Mouse (Mus musculus) hindbrain, embryonic 14.5 days (tissue): ENCODE results near the gene Dhrs3. TPM values are rescaled to one million over a fixed set of nuclear protein-coding genes. Genes with fewer than 3 reads are reported as not detected.
A peak's percentile ranks its signal among the peaks of the same experiment; 100 is the strongest.

Experiments
- ATAC-seq: fragments of 200-750 bp; cut with Nextera tagmentation; 2 replicates; pipeline ENCODE4 v1.8.0; 2017; ENCODE audit warnings: moderate number of reproducible peaks, mild to moderate bottlenecking, moderate TSS enrichment, moderate library complexity; ENCODE audit not compliant: low FRiP score
- DNase-seq: peaks from one replicate; pipeline ENCODE4 v3.0.0-alpha.2; 2015; ENCODE audit warnings: low spot score
- H3K27ac ChIP-seq: fragments of 300-500 bp; sonication (generic); 2 replicates; pipeline ENCODE4 v1.5.1; 2014; ENCODE audit warnings: mild to moderate bottlenecking, moderate library complexity
- H3K27me3 ChIP-seq: fragments of 300-500 bp; sonication (generic); 2 replicates; pipeline ENCODE4 v1.6.1; 2014; ENCODE audit warnings: mild to moderate bottlenecking, low read length, mixed read lengths; ENCODE audit not compliant: control insufficient read depth, insufficient read depth
- H3K36me3 ChIP-seq: fragments of 300-500 bp; sonication (generic); replicated peaks from 2 replicates; pipeline ENCODE4 v1.6.1; 2014; ENCODE audit not compliant: control insufficient read depth, insufficient read depth
- H3K4me1 ChIP-seq: fragments of 300-500 bp; sonication (generic); replicated peaks from 2 replicates; pipeline ENCODE4 v1.6.1; 2014; ENCODE audit warnings: antibody characterized with exemption, low read length, mixed read lengths; ENCODE audit not compliant: control insufficient read depth, insufficient read depth
- H3K4me2 ChIP-seq: fragments of 300-500 bp; sonication (generic); replicated peaks from 2 replicates; pipeline ENCODE4 v1.6.1; 2014; ENCODE audit warnings: mild to moderate bottlenecking, moderate library complexity
- H3K4me3 ChIP-seq: fragments of 300-500 bp; sonication (generic); replicated peaks from 2 replicates; pipeline ENCODE4 v1.5.1; 2014; ENCODE audit warnings: mild to moderate bottlenecking, low read length
- H3K9ac ChIP-seq: fragments of 300-500 bp; sonication (generic); 2 replicates; pipeline ENCODE4 v1.6.1; 2014
- H3K9me3 ChIP-seq: fragments of 300-500 bp; sonication (generic); 2 replicates; pipeline ENCODE4 v1.6.1; 2016; ENCODE audit warnings: low read length; ENCODE audit not compliant: control insufficient read depth
- WGBS: fragments of 180-500 bp; shearing (Covaris S2); extraction: QIAGEN DNeasy Blood & Tissue Kit; methylation state at CpG from one replicate; pipeline ENCODE4 v1.1.7; 2014; 5-methylcytosine and 5-hydroxymethylcytosine counted together
- polyA plus RNA-seq: library from polyadenylated mRNA; unstranded; fragments of >200 nt; fragmentation: Nextera tagmentation; extraction: Ambion mirVana; gene quantifications from 2 replicates; pipeline ENCODE4 v1.2.1, GENCODE M21; 2014

Gene Dhrs3
- polyA plus RNA-seq, 1 experiment from 2014 or later = 41.5 TPM

GRCm38 (mm10) chr4:144906001-144906889, 13.6 kb downstream of the Dhrs3 start:
- no peaks in the 10 kb centered on the region for H3K4me1 ChIP-seq

GRCm38 (mm10) chr4:144906978-144907703, 14.5 kb downstream of the Dhrs3 start:
- Histone ChIP-seq H3K4me1 (no peaks in the 10 kb centered on the region), H3K9ac (no peak overlapping the region), H3K27ac (no peak overlapping the region), H3K36me3 (no peaks in the 10 kb centered on the region), H3K4me2 (no peak overlapping the region), H3K4me3 (no peak overlapping the region), H3K9me3 (no peaks in the 10 kb centered on the region), H3K27me3 (no peaks in the 10 kb centered on the region)
- DNase-seq = no peak
- no peak for ATAC-seq
- 85% methylated on average over 4 of the region's 4 CpGs for WGBS

More at GRCm38 (mm10) chr4:144906001-144906889, 13.6 kb downstream of the Dhrs3 start:
- no peak for DNase-seq
- Histone ChIP-seq H3K4me2 (no peak overlapping the region), H3K9ac (no peak overlapping the region), H3K27ac (no peak overlapping the region), H3K4me3 (no peak overlapping the region), H3K36me3 (no peaks in the 10 kb centered on the region), H3K9me3 (no peaks in the 10 kb centered on the region), H3K27me3 (no peaks in the 10 kb centered on the region)
- WGBS = 84% methylated on average over 8 of the region's 8 CpGs
- peak; percentile 40; the same call in 1 of the 2 replicates for ATAC-seq

GRCm38 (mm10) chr4:144908825-144909224, 16.2 kb downstream of the Dhrs3 start:
- Histone ChIP-seq H3K4me1 (no peaks in the 10 kb centered on the region), H3K27me3 (no peaks in the 10 kb centered on the region), H3K4me3 (no peak overlapping the region), H3K36me3 (no peaks in the 10 kb centered on the region), H3K9ac (no peak overlapping the region), H3K9me3 (no peaks in the 10 kb centered on the region), H3K4me2 (no peak overlapping the region), H3K27ac (no peak overlapping the region)
- DNase-seq = no peak
- no peak for ATAC-seq

- ATAC-seq (no peak), DNase-seq (no peak)
- H3K27ac ChIP-seq = no peak overlapping the region
- no peak overlapping the region for H3K4me3 ChIP-seq
- no peak overlapping the region for H3K4me2 ChIP-seq
- H3K9me3 ChIP-seq = no peaks in the 10 kb centered on the region
- H3K27me3 ChIP-seq = no peaks in the 10 kb centered on the region
- no peak overlapping the region for H3K9ac ChIP-seq
- 91% methylated on average over 3 of the region's 3 CpGs for WGBS
- no peaks in the 10 kb centered on the region for H3K36me3 ChIP-seq
- H3K4me1 ChIP-seq = no peaks in the 10 kb centered on the region
Measured at GRCm38 (mm10) chr4:144910281-144910680, 17.7 kb downstream of the Dhrs3 start.

GRCm38 (mm10) chr4:144913298-144914152, 20.9 kb downstream of the Dhrs3 start:
- no peaks in the 10 kb centered on the region for H3K27me3 ChIP-seq
- WGBS = 88% methylated on average over 6 of the region's 6 CpGs

GRCm38 (mm10) chr4:144916520-144916919, 23.9 kb downstream of the Dhrs3 start:
- H3K4me2 ChIP-seq = no peak overlapping the region
- no peak overlapping the region for H3K27ac ChIP-seq
- no peaks in the 10 kb centered on the region for H3K9me3 ChIP-seq
- no peak overlapping the region for H3K4me3 ChIP-seq
- ATAC-seq = no peak
- DNase-seq = no peak
- H3K36me3 ChIP-seq = no peaks in the 10 kb centered on the region
- no peaks in the 10 kb centered on the region for H3K27me3 ChIP-seq
- H3K9ac ChIP-seq = no peak overlapping the region
- 90% methylated on average over 6 of the region's 6 CpGs for WGBS
- no peaks in the 10 kb centered on the region for H3K4me1 ChIP-seq

More at GRCm38 (mm10) chr4:144913298-144914152, 20.9 kb downstream of the Dhrs3 start:
- Histone ChIP-seq H3K4me1 (no peaks in the 10 kb centered on the region), H3K9me3 (no peaks in the 10 kb centered on the region), H3K4me2 (no peak overlapping the region), H3K27ac (no peak overlapping the region), H3K4me3 (no peak overlapping the region), H3K36me3 (no peaks in the 10 kb centered on the region), H3K9ac (no peak overlapping the region)
- ATAC-seq (no peak), DNase-seq (no peak)

GRCm38 (mm10) chr4:144917101-144917500, 24.5 kb downstream of the Dhrs3 start:
- Histone ChIP-seq H3K9ac (no peak overlapping the region), H3K4me3 (no peak overlapping the region), H3K36me3 (no peaks in the 10 kb centered on the region), H3K9me3 (no peaks in the 10 kb centered on the region), H3K27me3 (no peaks in the 10 kb centered on the region), H3K27ac (no peak overlapping the region), H3K4me2 (no peak overlapping the region), H3K4me1 (no peaks in the 10 kb centered on the region)
- DNase-seq = no peak
- WGBS = 66% methylated on average over 4 of the region's 4 CpGs
- ATAC-seq = no peak

- ATAC-seq (no peak), DNase-seq (no peak)
- Histone ChIP-seq H3K9ac (no peak overlapping the region), H3K27ac (no peak overlapping the region), H3K4me3 (no peak overlapping the region), H3K27me3 (no peaks in the 10 kb centered on the region), H3K4me2 (no peak overlapping the region), H3K36me3 (no peaks in the 10 kb centered on the region), H3K9me3 (no peaks in the 10 kb centered on the region), H3K4me1 (no peaks in the 10 kb centered on the region)
- WGBS = 91% methylated on average over 10 of the region's 10 CpGs
Measured at GRCm38 (mm10) chr4:144918501-144918900, 25.9 kb downstream of the Dhrs3 start.
